Mouse (Mus musculus) embryonic facial prominence, embryonic 15.5 days (tissue): ENCODE results near the gene Vasn. TPM values are rescaled to one million over a fixed set of nuclear protein-coding genes. Genes with fewer than 3 reads are reported as not detected.

Source experiments
- ATAC-seq: fragments of 200-750 bp; cut with Nextera tagmentation; 2 replicates; pipeline ENCODE4 v1.8.0; 2017; ENCODE audit warnings: low read depth, moderate TSS enrichment; ENCODE audit not compliant: insufficient number of reproducible peaks, low FRiP score, low TSS enrichment
- H3K27ac ChIP-seq: fragments of 300-500 bp; sonication (generic); replicated peaks from 2 replicates; pipeline ENCODE4 v1.5.1; 2015; ENCODE audit warnings: mild to moderate bottlenecking, inconsistent platforms
- H3K27me3 ChIP-seq: fragments of 300-500 bp; sonication (generic); 2 replicates; pipeline ENCODE4 v1.6.1; 2015; ENCODE audit warnings: inconsistent platforms
- H3K36me3 ChIP-seq: fragments of 300-500 bp; sonication (generic); 2 replicates; pipeline ENCODE4 v1.6.1; 2015; ENCODE audit warnings: mild to moderate bottlenecking, inconsistent platforms
- H3K4me1 ChIP-seq: fragments of 300-500 bp; sonication (generic); 2 replicates; pipeline ENCODE4 v1.6.1; 2015; ENCODE audit warnings: inconsistent platforms
- H3K4me2 ChIP-seq: fragments of 300-500 bp; sonication (generic); replicated peaks from 2 replicates; pipeline ENCODE4 v1.6.1; 2015; ENCODE audit warnings: mild to moderate bottlenecking, inconsistent platforms
- H3K4me3 ChIP-seq: fragments of 300-500 bp; sonication (generic); replicated peaks from 2 replicates; pipeline ENCODE4 v1.5.1; 2015; ENCODE audit warnings: mild to moderate bottlenecking, inconsistent platforms
- H3K9ac ChIP-seq: fragments of 300-500 bp; sonication (generic); 2 replicates; pipeline ENCODE4 v1.6.1; 2015; ENCODE audit warnings: inconsistent platforms
- H3K9me3 ChIP-seq: fragments of 300-500 bp; sonication (generic); replicated peaks from 2 replicates; pipeline ENCODE4 v1.6.1; 2016; ENCODE audit warnings: inconsistent platforms
- WGBS: fragments of 180-500 bp; shearing (Covaris S2); methylation state at CpG from one replicate; pipeline ENCODE4 v1.1.7; 2015; 5-methylcytosine and 5-hydroxymethylcytosine counted together
- polyA plus RNA-seq: library from polyadenylated mRNA; unstranded; fragments of >200 nt; fragmentation: Nextera tagmentation; extraction: Ambion mirVana; gene quantifications from 2 replicates; pipeline ENCODE4 v1.2.1, GENCODE M21; 2015

Vasn gene
- 33.7 and 36.8 TPM in 2 replicates for polyA plus RNA-seq

- Histone ChIP-seq H3K27me3 (no peaks in the 10 kb centered on the region), H3K9me3 (no peaks in the 10 kb centered on the region), H3K4me2 (peak within 1 kb of the TSS; percentile 75), H3K9ac (peak within 1 kb of the TSS; percentile 70), H3K36me3 (0 out of 2 replicates have a peak, but pooled peaks cover 4% of the 10 kb centered on the region), H3K27ac (peak within 1 kb of the TSS; percentile 90), H3K4me3 (peak within 1 kb of the TSS; percentile 79), H3K4me1 (peaks cover 50% of the 10 kb centered on the region)
- WGBS, result 1% methylated on average over 22 of the region's 22 CpGs
- ATAC-seq, result peak; percentile 91
Measured at GRCm38 (mm10) chr16:4639831-4640237, at the start of gene Vasn, which contains the start of gene Dnaja3. TSS of gene Vasn (plus strand) at chr16:4639941. TSS of gene Dnaja3 (plus strand) at chr16:4639989.

- Histone ChIP-seq H3K9me3 (no peaks in the 10 kb centered on the region), H3K36me3 (peaks cover 4% of the 10 kb centered on the region; the same call in 1 of the 2 replicates), H3K27me3 (no peaks in the 10 kb centered on the region), H3K4me3 (no peak overlapping the region), H3K4me2 (no peak overlapping the region), H3K9ac (no peak overlapping the region), H3K4me1 (peaks cover 36% of the 10 kb centered on the region), H3K27ac (no peak overlapping the region)
- ATAC-seq, result no peak
- WGBS, result 96% methylated on average over 9 of the region's 9 CpGs
Measured at GRCm38 (mm10) chr16:4590236-4590635, 49.5 kb upstream of the Vasn start.

- H3K9ac ChIP-seq, result peak overlapping the region; percentile 58
- H3K27ac ChIP-seq, result peak overlapping the region; percentile 92
- peaks cover 45% of the 10 kb centered on the region for H3K4me1 ChIP-seq
- H3K27me3 ChIP-seq, result no peaks in the 10 kb centered on the region
- 15% methylated on average over 32 of the region's 32 CpGs for WGBS
- no peak for ATAC-seq
- H3K4me2 ChIP-seq, result peak overlapping the region; percentile 90
- H3K36me3 ChIP-seq, result peaks cover 4% of the 10 kb centered on the region
- peak overlapping the region; percentile 82 for H3K4me3 ChIP-seq
- H3K9me3 ChIP-seq, result no peaks in the 10 kb centered on the region
Measured at GRCm38 (mm10) chr16:4592909-4593875, 46.5 kb upstream of the Vasn start.

GRCm38 (mm10) chr16:4593971-4594813 lies 45.5 kb upstream of the Vasn start, which contains the start of gene Glis2:
TSS of gene Glis2 (plus strand) at chr16:4594713.
- H3K9ac ChIP-seq, result peak within 1 kb of the TSS; percentile 86
- no peaks in the 10 kb centered on the region for H3K27me3 ChIP-seq
- peak within 1 kb of the TSS; percentile 94 for H3K27ac ChIP-seq
- H3K4me1 ChIP-seq, result peaks cover 55% of the 10 kb centered on the region
- ATAC-seq, result peak; percentile 91
- no peaks in the 10 kb centered on the region for H3K9me3 ChIP-seq
- H3K36me3 ChIP-seq, result peaks cover 4% of the 10 kb centered on the region
- H3K4me3 ChIP-seq, result peak within 1 kb of the TSS; percentile 82
- peak within 1 kb of the TSS; percentile 90 for H3K4me2 ChIP-seq
- 1% methylated on average over 29 of the region's 74 CpGs for WGBS

- peak; percentile 27; the same call in 1 of the 2 replicates for ATAC-seq
- H3K9ac ChIP-seq, result peak overlapping the region; percentile 86
- H3K4me2 ChIP-seq, result peak overlapping the region; percentile 90
- H3K4me3 ChIP-seq, result peak overlapping the region; percentile 82
- peaks cover 62% of the 10 kb centered on the region for H3K4me1 ChIP-seq
- peak overlapping the region; percentile 94 for H3K27ac ChIP-seq
- no peaks in the 10 kb centered on the region for H3K27me3 ChIP-seq
- no peaks in the 10 kb centered on the region for H3K9me3 ChIP-seq
- H3K36me3 ChIP-seq, result peaks cover 4% of the 10 kb centered on the region
- WGBS, result under 1% methylated on average over 39 of the region's 52 CpGs
Measured at GRCm38 (mm10) chr16:4594814-4595526, 44.8 kb upstream of the Vasn start.

GRCm38 (mm10) chr16:4595527-4595963 lies 44.2 kb upstream of the Vasn start:
- Histone ChIP-seq H3K27me3 (no peaks in the 10 kb centered on the region), H3K27ac (peak overlapping the region; percentile 94), H3K4me3 (peak overlapping the region; percentile 82), H3K4me2 (peak overlapping the region; percentile 90), H3K9me3 (no peaks in the 10 kb centered on the region), H3K36me3 (peaks cover 2% of the 10 kb centered on the region), H3K4me1 (peaks cover 68% of the 10 kb centered on the region), H3K9ac (peak overlapping the region; percentile 86)
- 10% methylated on average over 5 of the region's 5 CpGs for WGBS
- no peak for ATAC-seq

- Histone ChIP-seq H3K36me3 (no peaks in the 10 kb centered on the region; the same call in 1 of the 2 replicates), H3K27me3 (no peaks in the 10 kb centered on the region), H3K27ac (peak overlapping the region; percentile 94), H3K9me3 (no peaks in the 10 kb centered on the region), H3K4me2 (peak overlapping the region; percentile 90), H3K4me3 (peak overlapping the region; percentile 82), H3K9ac (peak overlapping the region; percentile 86), H3K4me1 (peaks cover 74% of the 10 kb centered on the region)
- ATAC-seq, result no peak
- WGBS, result 18% methylated on average over 3 of the region's 3 CpGs
Measured at GRCm38 (mm10) chr16:4596141-4596728, 43.5 kb upstream of the Vasn start.

- ATAC-seq, result no peak
- Histone ChIP-seq H3K27me3 (no peaks in the 10 kb centered on the region), H3K4me3 (peak overlapping the region; percentile 82), H3K4me2 (peak overlapping the region; percentile 90), H3K27ac (peak overlapping the region; percentile 94), H3K9ac (0 out of 2 replicates have a peak overlapping the region, but pooled peaks have one; percentile 2), H3K4me1 (peaks cover 77% of the 10 kb centered on the region), H3K36me3 (no peaks in the 10 kb centered on the region; the same call in 1 of the 2 replicates), H3K9me3 (no peaks in the 10 kb centered on the region)
- WGBS, result 27% methylated on average over 2 of the region's 2 CpGs
Measured at GRCm38 (mm10) chr16:4596836-4597235, 42.9 kb upstream of the Vasn start.

- peaks cover 80% of the 10 kb centered on the region for H3K4me1 ChIP-seq
- H3K4me3 ChIP-seq, result peak overlapping the region; percentile 82
- WGBS, result 30% methylated on average over 7 of the region's 7 CpGs
- H3K4me2 ChIP-seq, result peak overlapping the region; percentile 90
- no peaks in the 10 kb centered on the region for H3K27me3 ChIP-seq
- H3K27ac ChIP-seq, result peak overlapping the region; percentile 94
- H3K36me3 ChIP-seq, result no peaks in the 10 kb centered on the region; the same call in 1 of the 2 replicates
- H3K9me3 ChIP-seq, result no peaks in the 10 kb centered on the region
- no peak for ATAC-seq
- no peak overlapping the region for H3K9ac ChIP-seq
Measured at GRCm38 (mm10) chr16:4597296-4597695, 42.4 kb upstream of the Vasn start.

- H3K27me3 ChIP-seq, result no peaks in the 10 kb centered on the region
- no peaks in the 10 kb centered on the region for H3K9me3 ChIP-seq
- H3K27ac ChIP-seq, result peak overlapping the region; percentile 94
- no peaks in the 10 kb centered on the region; the same call in 1 of the 2 replicates for H3K36me3 ChIP-seq
- peak overlapping the region; percentile 90 for H3K4me2 ChIP-seq
- WGBS, result 57% methylated on average over 5 of the region's 5 CpGs
- H3K9ac ChIP-seq, result no peak overlapping the region
- peak overlapping the region; percentile 82; the same call in 1 of the 2 replicates for H3K4me3 ChIP-seq
- ATAC-seq, result no peak
- H3K4me1 ChIP-seq, result peaks cover 80% of the 10 kb centered on the region
Measured at GRCm38 (mm10) chr16:4598041-4598440, 41.7 kb upstream of the Vasn start.
